Mouse (Mus musculus) cortical plate, adult 2 months (tissue): ENCODE data around the gene Gde1.

Experiments used
- CTCF ChIP-seq: fragments of 200-500 bp; IDR thresholded peaks from 2 replicates; pipeline ENCODE4 v1.5.1; 2011; ENCODE audit warnings: mild to moderate bottlenecking, control low read depth, low read length; ENCODE audit not compliant: insufficient read depth; ENCODE audit errors: extremely low read depth
- POLR2A ChIP-seq: fragments of 200-500 bp; IDR thresholded peaks from 2 replicates; pipeline ENCODE4 v1.6.1; 2011; ENCODE audit warnings: mild to moderate bottlenecking, low read length, control low read depth; ENCODE audit not compliant: insufficient read depth; ENCODE audit errors: extremely low read depth

DNA sequence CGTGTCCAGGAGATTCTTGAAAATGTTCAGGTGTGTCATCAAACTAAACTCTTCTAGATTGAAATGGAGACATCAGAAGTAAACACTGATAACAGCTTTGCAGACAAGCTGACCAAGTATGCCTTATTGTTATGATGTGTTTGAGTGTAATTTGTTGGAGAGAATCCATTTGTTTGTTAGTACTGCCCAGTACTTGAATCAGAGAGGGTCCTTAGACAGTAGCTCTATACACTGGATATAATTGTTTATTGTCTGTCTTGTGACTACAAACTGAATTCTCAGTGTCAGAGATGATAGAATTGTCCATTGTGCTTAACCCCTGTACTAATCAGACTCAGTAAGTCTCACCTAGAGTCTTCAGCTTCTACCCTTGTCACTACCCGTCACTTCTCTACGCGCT lies 12.5 kb upstream of the Gde1 start:
- TF ChIP-seq CTCF = no peak
- no peak for TF ChIP-seq POLR2A
